Mouse (Mus musculus) macrophage (primary cell): ENCODE results near the gene Chrm5. TPM values are rescaled to one million over a fixed set of nuclear protein-coding genes. Genes with fewer than 3 reads are reported as not detected.

Experiments
- polyA plus RNA-seq: library from polyadenylated mRNA; stranded (reverse); fragments of 250-400 nt; gene quantifications from 3 replicates; pipeline ENCODE4 v1.2.4, GENCODE M21; 2018; ENCODE audit warnings: inconsistent platforms

Gene Chrm5
- polyA plus RNA-seq, 1 experiment from 2014 or later = not detected

Other genes starting within 250 kb of the Chrm5 start
- 1.1 to 3.9 TPM (median 1.3 TPM) in 3 replicates for gene Lpcat4, start 241.3 kb downstream of the Chrm5 start, polyA plus RNA-seq
- gene Nutm1, start 221.5 kb downstream of the Chrm5 start, polyA plus RNA-seq = not detected in 3 replicates
- 25.1 to 47.5 TPM (median 39.2 TPM) in 3 replicates for gene Nop10, start 218.8 kb downstream of the Chrm5 start, polyA plus RNA-seq
- 52.8 to 66.8 TPM (median 65.3 TPM) in 3 replicates for gene Slc12a6, start 214.9 kb downstream of the Chrm5 start, polyA plus RNA-seq
- 2.3 to 3.1 TPM (median 2.4 TPM) in 3 replicates for gene Gm21985, start 214.5 kb downstream of the Chrm5 start, polyA plus RNA-seq
- gene Emc4, start 112.7 kb downstream of the Chrm5 start, polyA plus RNA-seq = 56.0 to 89.0 TPM (median 56.6 TPM) in 3 replicates
- 17.2 to 23.4 TPM (median 22.4 TPM) in 3 replicates for gene Katnbl1, start 101.6 kb downstream of the Chrm5 start, polyA plus RNA-seq
- 17.8 to 28.1 TPM (median 22.4 TPM) in 3 replicates for gene Emc7, start 25.8 kb downstream of the Chrm5 start, polyA plus RNA-seq
- 6.6 to 10.9 TPM (median 10.6 TPM) in 3 replicates for gene Aven, start 12.2 kb upstream of the Chrm5 start, polyA plus RNA-seq